9 mouse cellular contexts compared by ENCODE assay signal in the genomic region with DNA sequence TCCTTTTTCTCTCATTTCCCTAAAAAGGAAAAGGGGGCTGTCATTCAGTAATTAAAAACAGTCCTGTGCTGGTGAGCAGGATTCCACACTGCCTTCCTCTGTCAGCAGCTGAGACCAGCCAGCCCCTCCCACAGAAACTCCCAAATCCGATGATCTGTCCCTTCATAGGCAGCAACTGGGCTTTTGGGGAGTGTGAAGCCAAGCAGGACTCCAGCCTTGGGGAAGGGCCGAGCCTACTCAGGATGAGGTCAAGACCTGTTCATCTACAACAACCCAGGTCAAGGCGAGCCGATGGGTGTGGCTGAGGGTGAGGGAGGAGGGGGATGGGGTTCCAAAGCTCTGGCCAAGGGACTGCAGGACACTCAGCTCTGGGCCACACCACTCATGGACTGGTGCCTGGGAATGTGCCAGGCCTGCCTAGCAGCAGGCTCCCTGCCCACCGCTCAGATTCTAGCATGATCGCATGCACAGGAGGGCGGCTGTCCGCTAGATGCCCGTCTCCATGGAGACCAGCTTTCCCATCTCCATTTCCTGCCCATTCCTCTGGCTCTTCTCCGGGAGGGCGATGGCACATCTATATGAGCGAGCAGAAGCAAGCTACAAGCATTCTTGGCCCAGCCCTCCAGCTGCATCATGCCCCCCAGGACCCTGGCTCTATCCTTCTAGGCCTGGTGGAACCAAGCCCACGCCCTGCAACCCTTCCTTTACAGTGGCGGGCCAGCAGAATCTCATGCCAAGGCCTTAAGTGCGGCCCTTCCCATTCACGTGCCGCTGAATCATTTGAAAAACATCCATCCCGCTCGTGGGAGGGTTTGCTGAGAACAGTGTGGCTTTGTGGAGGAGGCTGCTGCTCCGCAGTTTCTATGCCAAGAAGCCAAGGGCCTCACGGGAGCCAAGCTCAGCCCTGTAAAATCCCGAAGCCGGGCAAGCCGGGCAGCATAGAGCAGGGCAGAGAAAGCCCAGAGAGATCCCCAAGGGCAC. TPM values are rescaled to one million over a fixed set of nuclear protein-coding genes. Genes with fewer than 3 reads are reported as not detected.
DNase-seq lines count a peak whose midpoint lies in the region; TF ChIP-seq lines count a peak whose summit lies in the region.
"Had no signal": no experiment of that assay in that cellular context is flagged by ENCODE, and none has a peak within 500 bp of the region (broad histone marks: within the 10 kb centered on the region; RNA-seq: fewer than 3 reads in every experiment).

No protein-coding gene starts in this region.

- H3K27ac ChIP-seq in embryonic facial prominence, embryonic 10.5 days (replicated peaks): peak overlapping the region; percentile 80
- H3K27ac ChIP-seq in kidney, adult 2 months (ENCODE audit: insufficient read depth, low read depth, low read length): peak overlapping the region; percentile 12; the same call in 1 of the 2 replicates
- H3K27ac ChIP-seq in limb, embryonic 10.5 days: peak overlapping the region; percentile 83

- H3K9me3 ChIP-seq in embryonic facial prominence, embryonic 10.5 days: 0 out of 2 replicates have a peak, but pooled peaks cover 6% of the 10 kb centered on the region
- no peaks in the 10 kb centered on the region for H3K9me3 ChIP-seq in limb, embryonic 10.5 days (replicated peaks)
- H3K9me3 ChIP-seq: G1E had no signal

- H3K4me1 ChIP-seq in embryonic facial prominence, embryonic 10.5 days: peaks cover 53% of the 10 kb centered on the region
- H3K4me1 ChIP-seq in kidney, adult 2 months (ENCODE audit: control insufficient read depth, insufficient read depth, low read length): no peaks in the 10 kb centered on the region
- peaks cover 60% of the 10 kb centered on the region for H3K4me1 ChIP-seq in limb, embryonic 10.5 days

- TF ChIP-seq CTCF in kidney, adult 2 months (conservative IDR thresholded peaks at IDR 0.05; ENCODE audit: insufficient read depth, insufficient read length, low read depth, low read length): no peak

- DNase-seq in retina, postnatal 1 day: peak; percentile 39
- no peak for DNase-seq in retina, embryonic 14.5 days (ENCODE audit: low spot score)
- peak; percentile 62 for DNase-seq in embryonic facial prominence, embryonic 10.5 days (ENCODE audit: low spot score)
- peak; percentile 54 for DNase-seq in gonadal fat pad, adult 2 months (ENCODE audit: low read depth)
- DNase-seq in kidney, adult 2 months: peak; percentile 48
- DNase-seq in limb, embryonic 10.5 days (ENCODE audit: low spot score): peak; percentile 52
- DNase-seq in ovary, postnatal 10 days (ENCODE audit: low spot score): peak; percentile 41
- no peak for DNase-seq in thymus, postnatal 14 days

- peak overlapping the region; percentile 29; the same call in 1 of the 2 replicates for H3K4me3 ChIP-seq in embryonic facial prominence, embryonic 10.5 days
- H3K4me3 ChIP-seq in kidney, adult 2 months (ENCODE audit: insufficient read depth, low read depth, low read length): no peak overlapping the region
- peak overlapping the region; percentile 32 for H3K4me3 ChIP-seq in limb, embryonic 10.5 days

- no peak for TF ChIP-seq POLR2A in kidney, adult 2 months (IDR thresholded peaks at IDR 0.05; ENCODE audit: low read depth, low read length)

- peaks cover 59% of the 10 kb centered on the region for H3K36me3 ChIP-seq in embryonic facial prominence, embryonic 10.5 days (replicated peaks)
- H3K36me3 ChIP-seq in kidney, adult 2 months (ENCODE audit: control insufficient read depth, insufficient read depth, low read length): no peaks in the 10 kb centered on the region
- peaks cover 53% of the 10 kb centered on the region for H3K36me3 ChIP-seq in limb, embryonic 10.5 days
- H3K36me3 ChIP-seq: G1E had no signal

- 76% methylated on average over 24 of the region's 24 CpGs for WGBS in embryonic facial prominence, embryonic 10.5 days
- 58% methylated on average over 24 of the region's 24 CpGs for WGBS in kidney, adult 2 months
- WGBS in limb, embryonic 10.5 days: 71% methylated on average over 24 of the region's 24 CpGs

- H3K27me3 ChIP-seq in embryonic facial prominence, embryonic 10.5 days (replicated peaks; ENCODE audit: low read depth, poor library complexity, severe bottlenecking): no peaks in the 10 kb centered on the region
- H3K27me3 ChIP-seq in kidney, adult 2 months (replicated peaks; ENCODE audit: control insufficient read depth, insufficient read depth, low read length): no peaks in the 10 kb centered on the region
- no peaks in the 10 kb centered on the region for H3K27me3 ChIP-seq in limb, embryonic 10.5 days (ENCODE audit: low read depth, poor library complexity, severe bottlenecking)

RNA-seq across cellular contexts. Expression of a gene that starts 15.0 kb away (rescaled TPM):
- 0.13 and 0.56 TPM in 2 replicates for polyA plus RNA-seq in embryonic facial prominence, embryonic 10.5 days (2016; fragmentation: Nextera tagmentation; extraction: Ambion mirVana)
- 0.95 and 1.4 TPM in 2 replicates for polyA plus RNA-seq in gonadal fat pad, adult 2 months (2012; rRNA removed)
- 0.06 and 0.07 TPM in 2 replicates for polyA plus RNA-seq in kidney, adult 2 months (2012; rRNA removed)
- 0.61 and 1.1 TPM in 2 replicates for polyA plus RNA-seq in limb, embryonic 10.5 days (2016; fragmentation: Nextera tagmentation; extraction: Ambion mirVana)
- polyA plus RNA-seq: G1E had no signal

RNA-seq across cellular contexts. Expression of a gene that starts 28.3 kb away (rescaled TPM):
- polyA plus RNA-seq in embryonic facial prominence, embryonic 10.5 days (2016; fragmentation: Nextera tagmentation; extraction: Ambion mirVana): 40.0 and 46.9 TPM in 2 replicates
- polyA plus RNA-seq in gonadal fat pad, adult 2 months (2012; rRNA removed): 161 and 230 TPM in 2 replicates
- 78.7 and 83.3 TPM in 2 replicates for polyA plus RNA-seq in kidney, adult 2 months (2012; rRNA removed)
- polyA plus RNA-seq in limb, embryonic 10.5 days (2016; fragmentation: Nextera tagmentation; extraction: Ambion mirVana): 35.4 and 49.6 TPM in 2 replicates
- polyA plus RNA-seq: G1E had no signal

RNA-seq across cellular contexts. Expression of a gene that starts 37.2 kb away (rescaled TPM):
- polyA plus RNA-seq in embryonic facial prominence, embryonic 10.5 days (2016; fragmentation: Nextera tagmentation; extraction: Ambion mirVana): 24.1 and 24.2 TPM in 2 replicates
- polyA plus RNA-seq in gonadal fat pad, adult 2 months (2012; rRNA removed): 11.6 and 13.6 TPM in 2 replicates
- 11.2 and 12.3 TPM in 2 replicates for polyA plus RNA-seq in kidney, adult 2 months (2012; rRNA removed)
- polyA plus RNA-seq in limb, embryonic 10.5 days (2016; fragmentation: Nextera tagmentation; extraction: Ambion mirVana): 25.6 and 27.4 TPM in 2 replicates

Comparison
In these comparisons a context has a peak if more than half of its experiments do, and no peak if none do; other contexts are left out.
1. DNase-seq: peak in retina, postnatal 1 day (single experiment), embryonic facial prominence, embryonic 10.5 days (single experiment), gonadal fat pad, adult 2 months (single experiment), kidney, adult 2 months (single experiment), limb, embryonic 10.5 days (single experiment) and ovary, postnatal 10 days (single experiment); none in retina, embryonic 14.5 days (single experiment) and thymus, postnatal 14 days (single experiment).
2. H3K27ac ChIP-seq: peak in every context shown above with its lines; median percentile 83 in limb, embryonic 10.5 days; 80 in embryonic facial prominence, embryonic 10.5 days; 12 in kidney, adult 2 months.